Mouse (Mus musculus) retina, postnatal 1 day (tissue): ENCODE results near the gene Ptprg.

Experiments used
- DNase-seq: peaks from one replicate; pipeline ENCODE4 v3.0.0-alpha.2; 2012

Gene Ptprg

GRCm38 (mm10) chr14:11687541-11687940, 134.2 kb downstream of the Ptprg start:
- no peak for DNase-seq

GRCm38 (mm10) chr14:11688142-11688541, 134.8 kb downstream of the Ptprg start:
- DNase-seq = no peak

- DNase-seq = peak; percentile 45
Measured at GRCm38 (mm10) chr14:11690066-11690465, 136.7 kb downstream of the Ptprg start.

GRCm38 (mm10) chr14:11691531-11691930, 138.2 kb downstream of the Ptprg start:
- DNase-seq = no peak

GRCm38 (mm10) chr14:11698880-11699279, 145.5 kb downstream of the Ptprg start:
- no peak for DNase-seq

GRCm38 (mm10) chr14:11699654-11700053, 146.3 kb downstream of the Ptprg start:
- DNase-seq = no peak

GRCm38 (mm10) chr14:11701516-11702249, 148.4 kb downstream of the Ptprg start:
- no peak for DNase-seq

- DNase-seq = no peak
Measured at GRCm38 (mm10) chr14:11702770-11703477, 149.6 kb downstream of the Ptprg start.

GRCm38 (mm10) chr14:11704871-11705270, 151.5 kb downstream of the Ptprg start:
- no peak for DNase-seq

GRCm38 (mm10) chr14:11709352-11709751, 156.0 kb downstream of the Ptprg start:
- no peak for DNase-seq

GRCm38 (mm10) chr14:11709798-11710197, 156.5 kb downstream of the Ptprg start:
- peak; percentile 79 for DNase-seq

- no peak for DNase-seq
Measured at GRCm38 (mm10) chr14:11710410-11711122, 157.2 kb downstream of the Ptprg start.

GRCm38 (mm10) chr14:11712146-11712545, 158.8 kb downstream of the Ptprg start:
- no peak for DNase-seq

- no peak for DNase-seq
Measured at GRCm38 (mm10) chr14:11716230-11716629, 162.9 kb downstream of the Ptprg start.

GRCm38 (mm10) chr14:11718201-11718600, 164.9 kb downstream of the Ptprg start:
- no peak for DNase-seq

- DNase-seq = peak; percentile 61
Measured at GRCm38 (mm10) chr14:11719259-11719658, 165.9 kb downstream of the Ptprg start.

GRCm38 (mm10) chr14:11722101-11722500, 168.8 kb downstream of the Ptprg start:
- DNase-seq = peak; percentile 69

- DNase-seq = no peak
Measured at GRCm38 (mm10) chr14:11723876-11724275, 170.5 kb downstream of the Ptprg start.

GRCm38 (mm10) chr14:11731223-11731920, 178.0 kb downstream of the Ptprg start:
- no peak for DNase-seq

GRCm38 (mm10) chr14:11732376-11732775, 179.0 kb downstream of the Ptprg start:
- no peak for DNase-seq

- DNase-seq = no peak
Measured at GRCm38 (mm10) chr14:11743726-11744125, 190.4 kb downstream of the Ptprg start.

GRCm38 (mm10) chr14:11752678-11753077, 199.3 kb downstream of the Ptprg start:
- DNase-seq = no peak

- no peak for DNase-seq
Measured at GRCm38 (mm10) chr14:11754656-11755055, 201.3 kb downstream of the Ptprg start.
